In genomic region chr5:77354361-77354787, GRCm38 (mm10) we compare ENCODE assay signal across 8 mouse cellular contexts. TPM values are rescaled to one million over a fixed set of nuclear protein-coding genes. Genes with fewer than 3 reads are reported as not detected.
DNase-seq lines count a peak whose midpoint lies in the region; ATAC-seq lines count a peak whose summit lies in the region.

No protein-coding gene starts in this region.

- H3K9ac ChIP-seq in forebrain, embryonic 11.5 days (ENCODE audit: low read length), result no peak overlapping the region
- H3K9ac ChIP-seq in heart, embryonic 16.5 days (ENCODE audit: low read length), result peak overlapping the region; percentile 7; the same call in 1 of the 2 replicates
- H3K9ac ChIP-seq in liver, embryonic 13.5 days, result 0 out of 2 replicates have a peak overlapping the region, but pooled peaks have one; percentile 26
- no peak overlapping the region for H3K9ac ChIP-seq in stomach, embryonic 15.5 days

- H3K4me1 ChIP-seq in forebrain, embryonic 11.5 days (replicated peaks; ENCODE audit: control insufficient read depth, insufficient read depth, low read length), result peaks cover 2% of the 10 kb centered on the region; the same call in 1 of the 2 replicates
- peaks cover 13% of the 10 kb centered on the region for H3K4me1 ChIP-seq in heart, embryonic 16.5 days (ENCODE audit: control insufficient read depth, insufficient read depth, low read length)
- H3K4me1 ChIP-seq in liver, embryonic 13.5 days (replicated peaks), result peaks cover 22% of the 10 kb centered on the region
- peaks cover 27% of the 10 kb centered on the region; the same call in 1 of the 2 replicates for H3K4me1 ChIP-seq in stomach, embryonic 15.5 days

- H3K4me2 ChIP-seq in forebrain, embryonic 11.5 days (ENCODE audit: low read depth, low read length, severe bottlenecking), result peak overlapping the region; percentile 41; the same call in 1 of the 2 replicates
- peak overlapping the region; percentile 57 for H3K4me2 ChIP-seq in heart, embryonic 16.5 days (ENCODE audit: low read depth, low read length)
- H3K4me2 ChIP-seq in liver, embryonic 13.5 days, result peak overlapping the region; percentile 55
- H3K4me2 ChIP-seq in stomach, embryonic 15.5 days, result peak overlapping the region; percentile 45

- H3K27me3 ChIP-seq in forebrain, embryonic 11.5 days (ENCODE audit: control insufficient read depth, insufficient read depth, low read length), result no peaks in the 10 kb centered on the region; the same call in 1 of the 2 replicates
- no peaks in the 10 kb centered on the region for H3K27me3 ChIP-seq in heart, embryonic 16.5 days (ENCODE audit: control insufficient read depth, insufficient read depth, low read length)
- no peaks in the 10 kb centered on the region for H3K27me3 ChIP-seq in liver, embryonic 13.5 days
- no peaks in the 10 kb centered on the region for H3K27me3 ChIP-seq in stomach, embryonic 15.5 days (replicated peaks)

- 10% methylated on average over 16 of the region's 16 CpGs for WGBS in forebrain, embryonic 11.5 days
- WGBS in heart, embryonic 16.5 days, result 7% methylated on average over 16 of the region's 16 CpGs
- WGBS in liver, embryonic 13.5 days (ENCODE audit: insufficient replicate concordance), result 2% methylated on average over 16 of the region's 16 CpGs
- 7% methylated on average over 16 of the region's 16 CpGs for WGBS in stomach, embryonic 15.5 days

- no peak overlapping the region for H3K4me3 ChIP-seq in forebrain, embryonic 11.5 days (ENCODE audit: low read depth, low read length)
- H3K4me3 ChIP-seq in heart, embryonic 16.5 days (ENCODE audit: low read length), result peak overlapping the region; percentile 22
- H3K4me3 ChIP-seq in liver, embryonic 13.5 days (replicated peaks), result peak overlapping the region; percentile 24; the same call in 1 of the 2 replicates
- no peak overlapping the region; the same call in 1 of the 2 replicates for H3K4me3 ChIP-seq in stomach, embryonic 15.5 days (replicated peaks)

- peak; percentile 62 to 69 for DNase-seq in CD8-positive naive resting alpha-beta T cell, adult 2 months (ENCODE audit: low read depth in 2 of 2, low spot score in 2 of 2)
- DNase-seq in c-Kit-negative CD71-positive TER-119-positive erythroid progenitor cells, embryonic 14.5 days (ENCODE audit: low read depth, low spot score), result peak; percentile 37
- peak; percentile 91 for DNase-seq in forebrain, embryonic 11.5 days (ENCODE audit: low spot score)
- DNase-seq in kidney, postnatal 25 days, result peak; percentile 91 to 94
- DNase-seq in liver, embryonic 13.5 days, result peak; percentile 61
- peak; percentile 92 for DNase-seq in neural tube, embryonic 10.5 days (ENCODE audit: extremely low spot score, low spot score)

- no peaks in the 10 kb centered on the region for H3K9me3 ChIP-seq in forebrain, embryonic 11.5 days (ENCODE audit: control insufficient read depth, low read length)
- no peaks in the 10 kb centered on the region for H3K9me3 ChIP-seq in heart, embryonic 16.5 days (replicated peaks; ENCODE audit: control insufficient read depth, low read length)
- H3K9me3 ChIP-seq in liver, embryonic 13.5 days (replicated peaks), result no peaks in the 10 kb centered on the region
- no peaks in the 10 kb centered on the region for H3K9me3 ChIP-seq in stomach, embryonic 15.5 days

- ATAC-seq in forebrain, embryonic 11.5 days (replicated peaks; ENCODE audit: low FRiP score), result peak; percentile 53
- ATAC-seq in heart, embryonic 16.5 days (replicated peaks; ENCODE audit: extremely low read depth, insufficient read depth, low FRiP score), result peak; percentile 51; the same call in 1 of the 2 replicates
- ATAC-seq in liver, embryonic 13.5 days (ENCODE audit: low read depth), result peak; percentile 49; the same call in 1 of the 2 replicates
- ATAC-seq in stomach, embryonic 15.5 days (ENCODE audit: insufficient read depth, low FRiP score, low read depth), result no peak

- no peak overlapping the region for H3K27ac ChIP-seq in forebrain, embryonic 11.5 days (ENCODE audit: low read depth, low read length)
- no peak overlapping the region for H3K27ac ChIP-seq in heart, embryonic 16.5 days (ENCODE audit: low read length)
- no peak overlapping the region for H3K27ac ChIP-seq in liver, embryonic 13.5 days
- peak overlapping the region; percentile 59; the same call in 1 of the 2 replicates for H3K27ac ChIP-seq in stomach, embryonic 15.5 days

- H3K36me3 ChIP-seq in forebrain, embryonic 11.5 days (ENCODE audit: control insufficient read depth, insufficient read depth, low read length), result no peaks in the 10 kb centered on the region; the same call in 1 of the 2 replicates
- H3K36me3 ChIP-seq in heart, embryonic 16.5 days (ENCODE audit: control insufficient read depth, insufficient read depth), result peaks cover 9% of the 10 kb centered on the region
- peaks cover 14% of the 10 kb centered on the region for H3K36me3 ChIP-seq in liver, embryonic 13.5 days
- H3K36me3 ChIP-seq in stomach, embryonic 15.5 days, result peaks cover under 1% of the 10 kb centered on the region

RNA-seq across cellular contexts. Expression of gene Polr2b, which starts 44.4 kb away (rescaled TPM):
- polyA plus RNA-seq in forebrain, embryonic 11.5 days (2014; fragmentation: Nextera tagmentation; extraction: Ambion mirVana), result 110 and 115 TPM in 2 replicates
- 39.0 and 40.4 TPM in 2 replicates for polyA plus RNA-seq in heart, embryonic 16.5 days (2015; fragmentation: Nextera tagmentation; extraction: Ambion mirVana)
- 35.3 and 43.0 TPM in 2 replicates for polyA plus RNA-seq in liver, embryonic 13.5 days (2015; fragmentation: Nextera tagmentation; extraction: Ambion mirVana)
- polyA plus RNA-seq in stomach, embryonic 15.5 days (2015; fragmentation: Nextera tagmentation; extraction: Ambion mirVana), result 52.1 and 56.3 TPM in 2 replicates

RNA-seq across cellular contexts. Expression of gene Noa1, which starts 44.5 kb away (rescaled TPM):
- 39.3 and 39.6 TPM in 2 replicates for polyA plus RNA-seq in forebrain, embryonic 11.5 days (2014; fragmentation: Nextera tagmentation; extraction: Ambion mirVana)
- polyA plus RNA-seq in heart, embryonic 16.5 days (2015; fragmentation: Nextera tagmentation; extraction: Ambion mirVana), result 22.5 and 23.7 TPM in 2 replicates
- 30.1 and 33.6 TPM in 2 replicates for polyA plus RNA-seq in liver, embryonic 13.5 days (2015; fragmentation: Nextera tagmentation; extraction: Ambion mirVana)
- 32.0 and 32.2 TPM in 2 replicates for polyA plus RNA-seq in stomach, embryonic 15.5 days (2015; fragmentation: Nextera tagmentation; extraction: Ambion mirVana)

RNA-seq across cellular contexts. Expression of gene Igfbp7, which starts 53.5 kb away (rescaled TPM):
- 15.4 and 20.5 TPM in 2 replicates for polyA plus RNA-seq in forebrain, embryonic 11.5 days (2014; fragmentation: Nextera tagmentation; extraction: Ambion mirVana)
- 68.4 and 72.0 TPM in 2 replicates for polyA plus RNA-seq in heart, embryonic 16.5 days (2015; fragmentation: Nextera tagmentation; extraction: Ambion mirVana)
- 13.3 and 15.6 TPM in 2 replicates for polyA plus RNA-seq in liver, embryonic 13.5 days (2015; fragmentation: Nextera tagmentation; extraction: Ambion mirVana)
- polyA plus RNA-seq in stomach, embryonic 15.5 days (2015; fragmentation: Nextera tagmentation; extraction: Ambion mirVana), result 146 and 174 TPM in 2 replicates

Comparison
In these comparisons a context has a peak if more than half of its experiments do, and no peak if none do; other contexts are left out.
1. DNase-seq: peak in every context shown above with its lines; median percentile 92 in kidney, postnatal 25 days; 92 in neural tube, embryonic 10.5 days; 91 in forebrain, embryonic 11.5 days; 66 in CD8-positive naive resting alpha-beta T cell, adult 2 months; 61 in liver, embryonic 13.5 days; 37 in c-Kit-negative CD71-positive TER-119-positive erythroid progenitor cells, embryonic 14.5 days.
2. H3K4me3 ChIP-seq: peak in heart, embryonic 16.5 days (single experiment) and liver, embryonic 13.5 days (single experiment); none in forebrain, embryonic 11.5 days (single experiment) and stomach, embryonic 15.5 days (single experiment).
3. H3K9ac ChIP-seq: peak in heart, embryonic 16.5 days (single experiment) and liver, embryonic 13.5 days (single experiment); none in forebrain, embryonic 11.5 days (single experiment) and stomach, embryonic 15.5 days (single experiment).
4. Peak in every context shown above with its lines, with median percentiles within 50 percentile points of each other: H3K4me2 ChIP-seq.